Mouse (Mus musculus) cerebellum, adult 2 months (tissue): Measurements from ENCODE around the gene Ptpn23. TPM values are rescaled to one million over a fixed set of nuclear protein-coding genes. Genes with fewer than 3 reads are reported as not detected.
"Not testable (repeated sequence)": the region's sequence is repeated elsewhere in the genome, so short reads cannot be mapped to it uniquely, and the experiment has no call there.

Experiments
- DNase-seq, 2 experiments: peaks; one replicate each; pipeline ENCODE4 v3.0.0; 2021
- H3K27ac ChIP-seq: fragments of 200-500 bp; 2 replicates; pipeline ENCODE4 v1.5.1; 2012; ENCODE audit warnings: low read length, control low read depth, inconsistent platforms; ENCODE audit not compliant: insufficient read depth
- H3K27me3 ChIP-seq: fragments of 200-500 bp; 2 replicates; pipeline ENCODE4 v1.6.1; 2012; ENCODE audit warnings: inconsistent platforms, mild to moderate bottlenecking, low read length, moderate library complexity; ENCODE audit not compliant: control insufficient read depth, insufficient read depth
- H3K4me1 ChIP-seq: fragments of 200-500 bp; 2 replicates; pipeline ENCODE4 v1.6.1; 2011; ENCODE audit warnings: low read length; ENCODE audit not compliant: control insufficient read depth, insufficient read depth
- H3K4me3 ChIP-seq: fragments of 200-500 bp; replicated peaks from 2 replicates; pipeline ENCODE3; 2011; ENCODE audit warnings: mild to moderate bottlenecking, low read depth, low read length, control low read depth; ENCODE audit not compliant: insufficient read depth
- CTCF ChIP-seq: fragments of 200-500 bp; IDR thresholded peaks from 2 replicates; pipeline ENCODE4 v1.5.1; 2011; ENCODE audit warnings: low read depth, mild to moderate bottlenecking, control low read depth, low read length, moderate library complexity, borderline replicate concordance; ENCODE audit not compliant: insufficient read depth
- POLR2A ChIP-seq: fragments of 200-500 bp; IDR thresholded peaks from 2 replicates; pipeline ENCODE4 v1.6.1; 2011; ENCODE audit warnings: low read length, control low read depth, borderline replicate concordance; ENCODE audit not compliant: insufficient read depth
- WGBS: fragments of 180-500 bp; shearing (Covaris S2); methylation state at CpG from one replicate; pipeline ENCODE4 v1.1.7; 2018; 5-methylcytosine and 5-hydroxymethylcytosine counted together
- polyA plus RNA-seq: library from polyadenylated mRNA; depleted of rRNA; stranded (reverse); fragments of >200 nt; gene quantifications from 2 replicates; pipeline ENCODE4 v1.2.3, GENCODE M21; 2012

The Ptpn23 gene
- polyA plus RNA-seq, 1 experiment, result 50.4 TPM

- Histone ChIP-seq H3K27ac (no peak overlapping the region), H3K4me1 (no peaks in the 10 kb centered on the region), H3K4me3 (no peak overlapping the region), H3K27me3 (no peaks in the 10 kb centered on the region)
- no peak for DNase-seq
- TF ChIP-seq POLR2A (no peak), CTCF (no peak)
- 75% methylated on average over 5 of the region's 5 CpGs for WGBS
These were observed 7.4 kb downstream of the Ptpn23 start for GRCm38 (mm10) chr9:110400650-110401049.

GRCm38 (mm10) chr9:110393295-110393694, 14.7 kb downstream of the Ptpn23 start:
- WGBS, result 20% methylated on average over 4 of the region's 4 CpGs
- Histone ChIP-seq H3K27me3 (no peaks in the 10 kb centered on the region), H3K4me1 (peaks cover 19% of the 10 kb centered on the region), H3K4me3 (no peak overlapping the region), H3K27ac (no peak overlapping the region)
- TF ChIP-seq POLR2A (no peak), CTCF (no peak)
- DNase-seq, result no peak

GRCm38 (mm10) chr9:110390843-110391242, 17.2 kb downstream of the Ptpn23 start:
- Histone ChIP-seq H3K27me3 (no peaks in the 10 kb centered on the region), H3K4me1 (peaks cover 19% of the 10 kb centered on the region), H3K27ac (no peak overlapping the region), H3K4me3 (no peak overlapping the region)
- no peak for DNase-seq
- TF ChIP-seq CTCF (no peak), POLR2A (no peak)
- WGBS, result 92% methylated on average over 3 of the region's 3 CpGs

- Histone ChIP-seq H3K4me3 (no peak overlapping the region), H3K27me3 (no peaks in the 10 kb centered on the region), H3K27ac (no peak overlapping the region), H3K4me1 (peaks cover 13% of the 10 kb centered on the region)
- no peak for DNase-seq
- 91% methylated on average over 7 of the region's 7 CpGs for WGBS
- TF ChIP-seq CTCF, result no peak
- no peak for TF ChIP-seq POLR2A
These were observed 20.0 kb downstream of the Ptpn23 start for GRCm38 (mm10) chr9:110388011-110388410.

DNA sequence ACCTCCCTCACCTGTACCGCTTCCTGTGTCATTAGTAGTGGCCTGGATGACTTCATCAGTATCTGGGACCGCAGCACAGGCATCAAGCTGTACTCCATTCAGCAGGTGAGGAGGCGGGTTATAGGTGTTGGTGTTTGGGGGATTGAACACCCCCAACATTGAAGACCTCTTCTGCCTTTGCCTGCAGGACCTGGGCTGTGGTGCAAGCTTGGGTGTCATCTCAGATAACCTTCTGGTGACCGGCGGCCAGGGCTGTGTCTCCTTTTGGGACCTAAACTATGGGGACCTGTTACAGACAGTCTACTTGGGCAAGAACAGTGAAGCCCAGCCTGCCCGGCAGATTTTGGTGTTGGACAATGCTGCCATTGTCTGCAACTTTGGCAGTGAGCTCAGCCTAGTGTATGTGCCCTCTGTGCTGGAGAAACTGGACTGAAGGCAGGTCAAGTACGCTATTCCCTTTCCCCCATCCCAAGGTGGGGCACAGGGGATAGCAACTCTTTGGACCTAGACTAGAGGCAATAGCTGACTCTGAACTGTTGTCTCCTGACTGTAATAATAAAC, 23.6 kb downstream of the Ptpn23 start:
- no peak for DNase-seq
- H3K4me3 ChIP-seq, result no peak overlapping the region
- H3K4me1 ChIP-seq, result no peaks in the 10 kb centered on the region
- 73% methylated on average over 7 of the region's 7 CpGs for WGBS
- H3K27me3 ChIP-seq, result no peaks in the 10 kb centered on the region
- TF ChIP-seq POLR2A (no peak), CTCF (no peak)
- H3K27ac ChIP-seq, result no peak overlapping the region

- TF ChIP-seq POLR2A, result no peak
- TF ChIP-seq CTCF, result no peak
- no peak overlapping the region for H3K27ac ChIP-seq
- no peaks in the 10 kb centered on the region for H3K4me1 ChIP-seq
- DNase-seq, result no peak
- 77% methylated on average over 12 of the region's 12 CpGs for WGBS
- H3K4me3 ChIP-seq, result no peak overlapping the region
- no peaks in the 10 kb centered on the region for H3K27me3 ChIP-seq
These were observed 26.7 kb downstream of the Ptpn23 start for GRCm38 (mm10) chr9:110381292-110381691.

- Histone ChIP-seq H3K27me3 (no peaks in the 10 kb centered on the region), H3K4me1 (no peaks in the 10 kb centered on the region), H3K27ac (no peak overlapping the region), H3K4me3 (no peak overlapping the region)
- DNase-seq, result no peak
- WGBS, result 62% methylated on average over 21 of the region's 21 CpGs
- TF ChIP-seq POLR2A (no peak), CTCF (no peak)
These were observed 27.4 kb downstream of the Ptpn23 start for GRCm38 (mm10) chr9:110380662-110381061.

GRCm38 (mm10) chr9:110379361-110379760, 28.7 kb downstream of the Ptpn23 start:
- WGBS, result 96% methylated on average over 8 of the region's 8 CpGs
- DNase-seq, result no peak
- Histone ChIP-seq H3K27me3 (no peaks in the 10 kb centered on the region), H3K27ac (no peak overlapping the region), H3K4me1 (no peaks in the 10 kb centered on the region), H3K4me3 (no peak overlapping the region)
- TF ChIP-seq CTCF, result no peak
- no peak for TF ChIP-seq POLR2A

GRCm38 (mm10) chr9:110377655-110378054, 30.4 kb downstream of the Ptpn23 start:
- not testable (repeated sequence) for DNase-seq

More at GRCm38 (mm10) chr9:110377655-110378054, 30.4 kb downstream of the Ptpn23 start:
- H3K27ac ChIP-seq, H3K4me3 ChIP-seq, H3K4me1 ChIP-seq, H3K27me3 ChIP-seq: not testable (repeated sequence)
- 67% methylated on average over 15 of the region's 15 CpGs for WGBS
